15 mouse cellular contexts compared by ENCODE assay signal in genomic region chr13:108448348-108448931, GRCm38 (mm10). TPM values are rescaled to one million over a fixed set of nuclear protein-coding genes. Genes with fewer than 3 reads are reported as not detected.
DNase-seq lines count a peak whose midpoint lies in the region; ATAC-seq and TF ChIP-seq lines count a peak whose summit lies in the region.
"Had no signal": no experiment of that assay in that cellular context is flagged by ENCODE, and none has a peak within 500 bp of the region (broad histone marks: within the 10 kb centered on the region; RNA-seq: fewer than 3 reads in every experiment).

No protein-coding gene starts in this region.

- no peak overlapping the region for H3K4me2 ChIP-seq in kidney, embryonic 16.5 days (replicated peaks; ENCODE audit: low read depth, low read length)
- no peak overlapping the region for H3K4me2 ChIP-seq in lung, embryonic 14.5 days
- H3K4me2 ChIP-seq in stomach, postnatal 0 days (replicated peaks; ENCODE audit: low read depth): no peak overlapping the region
- H3K4me2 ChIP-seq: neural tube, embryonic 13.5 days had no signal

- peaks cover 13% of the 10 kb centered on the region for H3K4me1 ChIP-seq in kidney, embryonic 16.5 days (ENCODE audit: insufficient read depth, low read length)
- 0 out of 2 replicates have a peak, but pooled peaks cover 5% of the 10 kb centered on the region for H3K4me1 ChIP-seq in lung, embryonic 14.5 days (ENCODE audit: insufficient read depth)
- H3K4me1 ChIP-seq in stomach, postnatal 0 days (replicated peaks; ENCODE audit: control insufficient read depth, insufficient read depth): no peaks in the 10 kb centered on the region
- H3K4me1 ChIP-seq: hindbrain, embryonic 10.5 days; neural tube, embryonic 13.5 days had no signal

- no peaks in the 10 kb centered on the region for H3K27me3 ChIP-seq in kidney, embryonic 16.5 days (ENCODE audit: insufficient read depth, low read length)
- H3K27me3 ChIP-seq in lung, embryonic 14.5 days (ENCODE audit: insufficient read depth, low read length): no peaks in the 10 kb centered on the region
- no peaks in the 10 kb centered on the region for H3K27me3 ChIP-seq in stomach, postnatal 0 days (ENCODE audit: control insufficient read depth, insufficient read depth, low read length)
- H3K27me3 ChIP-seq: embryonic facial prominence, embryonic 13.5 days; heart, embryonic 12.5 days; neural tube, embryonic 13.5 days had no signal

- no peak for TF ChIP-seq EP300 in stomach, postnatal 0 days (optimal IDR thresholded peaks at IDR 0.05)

- whole genome bisulfite sequencing in kidney, embryonic 16.5 days: 65% methylated on average over 11 of the region's 11 CpGs
- 49% methylated on average over 11 of the region's 11 CpGs for WGBS in lung, embryonic 14.5 days
- 17% methylated on average over 11 of the region's 11 CpGs for WGBS in large intestine, adult 2 months
- 34% methylated on average over 11 of the region's 11 CpGs for WGBS in stomach, postnatal 0 days

- no peak overlapping the region for H3K27ac ChIP-seq in kidney, embryonic 16.5 days (ENCODE audit: low read length)
- H3K27ac ChIP-seq in lung, embryonic 14.5 days (ENCODE audit: low read depth): no peak overlapping the region
- H3K27ac ChIP-seq in stomach, postnatal 0 days (replicated peaks): peak overlapping the region; percentile 45; the same call in 1 of the 2 replicates
- H3K27ac ChIP-seq: embryonic facial prominence, embryonic 13.5 days; hindbrain, embryonic 10.5 days; neural tube, embryonic 13.5 days had no signal

- no peak for ATAC-seq in kidney, embryonic 16.5 days (ENCODE audit: low FRiP score, low TSS enrichment)
- ATAC-seq in lung, embryonic 14.5 days (ENCODE audit: insufficient read depth): no peak; the same call in 1 of the 2 replicates
- peak; percentile 59; the same call in 1 of the 2 replicates for ATAC-seq in stomach, postnatal 0 days (ENCODE audit: low FRiP score, low TSS enrichment)
- ATAC-seq: inflammation-experienced regulatory T-cells, adult 6 months had no signal

- no peak overlapping the region for H3K9ac ChIP-seq in kidney, embryonic 16.5 days (replicated peaks; ENCODE audit: low read length)
- no peak overlapping the region for H3K9ac ChIP-seq in lung, embryonic 14.5 days
- H3K9ac ChIP-seq in stomach, postnatal 0 days (ENCODE audit: low read length): no peak overlapping the region
- H3K9ac ChIP-seq: embryonic facial prominence, embryonic 13.5 days; heart, embryonic 12.5 days; neural tube, embryonic 13.5 days had no signal

- peak; percentile 37 for DNase-seq in kidney, adult 8-10 months
- peak; percentile 45 for DNase-seq in lung, embryonic 14.5 days
- no peak for DNase-seq in lung, postnatal 10 days
- peak; percentile 73 for DNase-seq in large intestine, adult 2 months (ENCODE audit: low read depth, low spot score)
- peak; percentile 31 for DNase-seq in stomach, postnatal 0 days (ENCODE audit: low spot score)
- no peak for DNase-seq in frontal cortex, postnatal 10 days (ENCODE audit: low spot score in 2 of 2)
- no peak for DNase-seq in adrenal gland, postnatal 10 days
- DNase-seq: cerebellum, adult 11-12 months; thymus, adult 2 months had no signal

- H3K9me3 ChIP-seq in kidney, embryonic 16.5 days (ENCODE audit: low read length): no peaks in the 10 kb centered on the region
- no peaks in the 10 kb centered on the region for H3K9me3 ChIP-seq in lung, embryonic 14.5 days (ENCODE audit: low read depth, low read length)
- H3K9me3 ChIP-seq in stomach, postnatal 0 days (ENCODE audit: control insufficient read depth, low read length): no peaks in the 10 kb centered on the region
- H3K9me3 ChIP-seq: embryonic facial prominence, embryonic 13.5 days; heart, embryonic 12.5 days; hindbrain, embryonic 10.5 days; neural tube, embryonic 13.5 days had no signal

- H3K36me3 ChIP-seq in kidney, embryonic 16.5 days (ENCODE audit: insufficient read depth, low read length): no peaks in the 10 kb centered on the region
- no peaks in the 10 kb centered on the region for H3K36me3 ChIP-seq in lung, embryonic 14.5 days (ENCODE audit: insufficient read depth)
- no peaks in the 10 kb centered on the region for H3K36me3 ChIP-seq in stomach, postnatal 0 days (ENCODE audit: control insufficient read depth, insufficient read depth, low read length)
- H3K36me3 ChIP-seq: embryonic facial prominence, embryonic 13.5 days; heart, embryonic 12.5 days; hindbrain, embryonic 10.5 days; neural tube, embryonic 13.5 days had no signal

- no peak overlapping the region for H3K4me3 ChIP-seq in kidney, embryonic 16.5 days (ENCODE audit: low read length)
- no peak overlapping the region for H3K4me3 ChIP-seq in lung, embryonic 14.5 days (ENCODE audit: low read depth, low read length)
- no peak overlapping the region for H3K4me3 ChIP-seq in stomach, postnatal 0 days (ENCODE audit: low read depth, low read length)
- H3K4me3 ChIP-seq: embryonic facial prominence, embryonic 13.5 days; heart, embryonic 12.5 days; hindbrain, embryonic 10.5 days; neural tube, embryonic 13.5 days had no signal

- no peak for TF ChIP-seq CTCF in lung, embryonic 14.5 days (IDR thresholded peaks at IDR 0.05; ENCODE audit: low read depth)
- no peak for TF ChIP-seq CTCF in stomach, postnatal 0 days (IDR thresholded peaks at IDR 0.05; ENCODE audit: low read depth)

RNA-seq across cellular contexts. Expression of gene Pde4d, which starts 1.3 kb away (rescaled TPM):
- 11.1 and 14.4 TPM in 2 replicates for polyA plus RNA-seq in kidney, embryonic 16.5 days (2015; fragmentation: Nextera tagmentation; extraction: Ambion mirVana)
- polyA plus RNA-seq in lung, embryonic 14.5 days (2014; fragmentation: Nextera tagmentation; extraction: Ambion mirVana): 14.5 and 16.2 TPM in 2 replicates
- 7.7 and 12.1 TPM in 2 replicates for polyA plus RNA-seq in large intestine, adult 2 months (2012; rRNA removed)
- polyA plus RNA-seq in stomach, postnatal 0 days (2015; fragmentation: Nextera tagmentation; extraction: Ambion mirVana): 13.0 and 14.3 TPM in 2 replicates
- total RNA-seq in adrenal gland, postnatal 10 days (2021): 100 to 1,000 TPM in 1 of 2 experiments, 10 to 100 TPM in 1; 70.3 to 101 TPM

Comparison
In these comparisons a context has a peak if more than half of its experiments do, and no peak if none do; other contexts are left out.
1. DNase-seq: peak in kidney, adult 8-10 months (2 of 2), lung, embryonic 14.5 days (single experiment), large intestine, adult 2 months (single experiment) and stomach, postnatal 0 days (single experiment); none in lung, postnatal 10 days (single experiment), frontal cortex, postnatal 10 days (0 of 2) and adrenal gland, postnatal 10 days (single experiment).